Mouse (Mus musculus): ENCODE results near the gene Gm29797.
A peak's percentile ranks its signal among the peaks of the same experiment; 100 is the strongest.

The Gm29797 gene

DNA sequence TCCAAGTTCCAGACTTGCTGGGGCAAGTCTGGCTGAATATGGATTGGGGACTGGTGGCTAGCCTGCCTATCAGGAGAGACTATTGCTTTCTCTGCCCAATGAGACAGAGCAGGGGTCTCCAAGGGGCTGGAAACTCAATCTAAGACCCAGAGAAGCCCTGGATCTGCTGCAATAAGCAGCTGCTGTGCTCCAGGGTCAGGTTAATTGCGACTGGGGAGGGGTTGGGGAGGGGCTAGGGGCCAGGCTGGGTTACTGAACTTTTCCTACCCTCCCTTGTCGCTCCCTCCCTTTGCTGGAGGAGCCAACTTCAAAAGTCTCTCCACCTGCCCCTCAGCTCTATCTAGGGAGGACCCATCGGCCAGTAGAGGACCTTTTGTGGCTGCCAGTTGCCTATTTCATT, at the start of gene Gm29797:
Gm29797 (plus strand) TSS at position 301 of the 400 bp plus-strand sequence.
- DNase-seq (ENCODE audit: inconsistent age in 2 of 2, low spot score in 1 of 2) = no peak

DNA sequence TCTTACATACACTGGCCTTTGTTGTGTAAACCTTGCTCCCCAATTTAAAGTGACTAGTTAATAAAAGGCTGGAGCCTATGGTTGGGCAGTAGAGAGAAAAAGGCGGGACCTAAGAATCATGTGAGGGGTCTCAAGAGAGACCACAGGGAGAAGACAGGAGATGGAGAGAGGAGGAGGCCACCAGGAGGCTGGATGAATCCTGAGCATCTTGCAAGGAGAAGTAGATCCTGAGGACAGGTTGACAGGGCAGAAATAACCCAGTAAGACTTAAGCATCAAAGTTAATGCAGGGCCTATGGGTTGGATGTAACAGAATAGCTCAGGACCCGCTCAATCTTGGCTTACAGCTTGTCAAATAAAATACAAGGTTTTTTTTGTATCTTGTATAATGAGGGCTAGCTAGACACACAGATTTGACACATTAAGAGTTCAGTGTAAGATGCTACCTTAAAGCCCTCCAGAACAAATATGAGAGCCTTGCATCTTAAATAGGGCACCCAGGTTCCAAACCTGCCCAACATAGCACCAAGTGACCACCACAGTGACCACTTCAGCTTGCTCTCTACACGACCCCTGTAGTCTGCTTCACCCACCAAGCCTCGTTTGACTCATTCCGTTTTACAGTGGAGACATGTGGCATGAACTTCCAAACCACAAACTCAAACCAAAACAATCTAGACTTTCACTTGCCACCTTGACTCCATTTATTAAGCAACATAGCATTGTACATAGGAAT, 37.9 kb upstream of the Gm29797 start:
- DNase-seq (ENCODE audit: inconsistent age in 2 of 2, low spot score in 1 of 2) = no peak

DNA sequence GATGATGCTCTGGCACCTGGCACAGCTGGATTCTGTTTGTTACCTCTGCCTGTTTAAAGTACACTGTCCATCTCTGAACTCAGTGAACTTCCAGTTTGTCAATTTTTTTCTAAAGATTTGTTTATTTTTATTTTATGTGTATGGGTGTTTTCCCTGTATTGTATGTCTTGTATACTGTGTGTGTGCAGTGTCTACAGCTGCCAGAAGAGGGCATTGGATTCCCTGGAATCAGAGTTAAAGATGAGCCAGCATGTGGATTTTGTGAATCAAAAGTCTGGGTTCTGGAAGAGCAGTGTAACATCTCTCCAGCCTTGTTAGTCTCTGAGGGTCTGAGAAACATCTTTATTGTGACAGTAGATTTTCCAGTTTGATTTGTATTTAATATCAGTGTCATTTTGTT, 33.4 kb upstream of the Gm29797 start:
- peak in 1 of 2 experiments; percentile 58 for DNase-seq (ENCODE audit: inconsistent age in 2 of 2, low spot score in 1 of 2)

DNA sequence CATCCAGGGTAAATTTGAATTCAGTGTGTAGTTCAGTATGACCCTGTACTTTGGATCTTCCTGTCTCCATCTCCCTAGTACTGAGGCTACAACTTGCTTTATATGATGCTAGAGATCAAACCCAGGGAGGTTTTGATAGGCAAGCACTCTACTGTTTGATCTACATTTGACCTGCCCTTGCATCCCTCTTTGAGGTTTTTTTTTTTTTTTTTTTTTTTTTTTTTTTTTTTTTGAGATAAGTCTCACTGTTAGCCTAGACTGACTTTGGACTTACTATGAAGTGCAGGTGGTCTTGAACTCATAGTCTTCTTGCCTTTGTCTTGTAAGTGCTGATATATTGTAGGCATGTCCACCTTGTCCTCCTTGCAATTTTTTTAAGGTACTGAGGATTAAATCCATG, 28.4 kb upstream of the Gm29797 start:
- no peak for DNase-seq (ENCODE audit: inconsistent age in 2 of 2, low spot score in 1 of 2)

DNA sequence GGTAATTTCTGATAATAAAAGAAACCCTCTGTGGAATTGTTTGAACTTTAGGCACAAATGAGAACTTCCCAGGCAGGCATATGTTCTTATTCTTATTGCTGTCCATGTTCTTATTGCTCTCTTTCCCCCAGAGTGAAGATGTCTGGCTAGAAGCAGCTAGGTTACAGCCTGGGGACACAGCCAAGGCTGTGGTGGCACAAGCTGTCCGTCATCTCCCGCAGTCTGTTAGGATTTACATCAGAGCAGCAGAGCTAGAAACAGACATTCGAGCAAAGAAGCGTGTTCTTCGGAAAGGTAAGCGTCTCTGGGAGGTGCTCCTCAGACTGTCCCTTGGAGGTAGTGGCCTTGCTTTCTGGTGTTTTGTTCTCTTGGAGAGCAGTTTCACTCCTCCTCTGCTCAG, 24.2 kb upstream of the Gm29797 start:
- no peak for DNase-seq (ENCODE audit: inconsistent age in 2 of 2, low spot score in 1 of 2)

DNA sequence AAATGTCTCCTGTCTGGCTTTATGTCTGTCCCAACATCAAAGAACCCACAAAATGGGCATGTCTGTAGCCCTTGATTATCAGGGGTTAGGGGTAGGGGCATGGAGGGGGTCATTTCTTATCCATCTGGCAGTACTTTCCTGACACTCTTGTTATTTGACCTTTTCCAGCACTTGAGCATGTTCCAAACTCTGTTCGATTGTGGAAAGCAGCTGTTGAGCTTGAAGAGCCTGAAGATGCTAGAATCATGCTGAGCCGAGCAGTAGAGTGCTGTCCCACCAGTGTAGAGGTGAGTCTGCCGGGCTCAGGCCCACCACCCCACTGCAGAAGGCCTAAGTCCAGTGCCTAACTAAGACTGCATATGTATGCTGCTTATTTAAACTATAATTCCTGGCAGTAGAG, 21.0 kb upstream of the Gm29797 start:
- DNase-seq (ENCODE audit: inconsistent age in 2 of 2, low spot score in 1 of 2) = no peak

DNA sequence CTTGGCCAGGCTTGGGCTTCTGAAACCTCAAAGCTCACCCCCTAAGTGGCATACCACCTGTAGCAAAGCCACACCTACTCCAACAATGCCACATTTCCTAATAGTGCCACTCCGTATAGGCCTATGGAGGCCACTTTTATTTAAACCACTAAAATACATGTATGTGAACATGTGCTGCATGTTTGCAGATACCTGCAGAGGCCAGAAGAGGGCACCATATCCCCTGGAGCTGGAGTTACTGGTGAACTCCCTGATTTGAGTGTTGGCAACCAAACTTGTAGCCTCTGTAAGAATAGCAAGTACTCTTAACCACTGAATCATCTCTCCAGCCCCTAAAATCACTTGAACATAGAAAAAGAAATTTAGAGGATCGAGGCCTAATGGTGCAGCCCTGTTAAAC, 12.5 kb upstream of the Gm29797 start:
- DNase-seq (ENCODE audit: inconsistent age in 2 of 2, low spot score in 1 of 2) = peak; percentile 33 to 84

DNA sequence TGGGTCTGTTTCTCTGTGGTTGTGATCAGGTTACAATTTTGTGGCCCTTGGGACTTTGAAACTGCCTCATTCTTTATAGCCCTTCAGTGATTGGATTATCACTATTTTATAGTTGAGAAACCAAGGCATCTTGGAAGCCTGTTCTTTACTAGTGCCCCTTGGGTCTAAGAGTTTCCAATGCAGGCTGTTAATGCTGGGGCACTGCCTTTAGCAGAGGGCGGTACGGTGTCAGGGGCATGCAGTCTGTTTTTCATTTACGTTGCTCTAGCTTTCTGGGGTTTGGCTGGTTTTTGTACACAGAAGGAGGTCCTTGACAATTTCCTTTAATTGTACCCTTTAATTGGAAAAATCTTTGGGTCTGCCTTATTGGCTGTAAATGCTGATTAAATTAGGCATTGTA, 11.2 kb upstream of the Gm29797 start:
- no peak for DNase-seq (ENCODE audit: inconsistent age in 2 of 2, low spot score in 1 of 2)

DNA sequence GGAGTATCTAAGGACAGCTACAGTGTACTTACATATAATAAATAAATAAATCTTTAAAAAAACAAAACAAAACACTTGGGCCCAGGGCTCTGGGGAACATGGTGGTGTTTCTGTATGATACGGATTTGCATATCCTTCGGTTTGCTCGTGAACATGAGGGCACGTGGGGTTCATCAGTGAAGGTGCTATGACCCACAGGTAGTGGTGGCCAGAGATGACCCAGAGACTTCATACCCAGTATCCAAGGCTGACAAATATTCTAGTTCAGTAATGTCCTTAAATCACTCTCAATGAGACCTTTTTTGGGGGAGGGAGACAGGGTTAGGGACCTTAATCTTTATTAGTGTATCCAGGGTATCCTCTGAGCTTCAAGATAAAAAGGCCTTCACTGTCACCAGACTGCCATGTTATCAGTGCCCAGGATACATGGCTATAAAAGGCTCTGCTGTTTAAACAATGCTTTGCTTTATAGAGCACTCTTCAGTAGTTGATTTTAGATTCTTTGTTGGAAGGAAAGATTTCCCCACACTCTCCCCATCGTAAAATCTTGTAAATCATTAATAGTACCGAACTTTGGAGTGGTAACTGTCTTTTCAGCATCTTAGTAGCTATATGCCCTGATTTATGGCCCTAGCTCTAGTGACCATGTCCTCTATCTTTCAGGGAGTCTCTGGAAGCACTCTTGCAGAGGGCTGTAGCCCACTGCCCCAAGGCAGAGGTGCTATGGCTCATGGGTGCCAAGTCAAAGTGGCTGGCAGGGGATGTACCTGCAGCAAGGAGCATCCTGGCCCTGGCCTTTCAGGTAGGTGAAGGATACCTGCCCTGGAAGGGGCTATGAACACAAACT, 10.0 kb upstream of the Gm29797 start:
- DNase-seq (ENCODE audit: inconsistent age in 2 of 2, low spot score in 1 of 2) = no peak

DNA sequence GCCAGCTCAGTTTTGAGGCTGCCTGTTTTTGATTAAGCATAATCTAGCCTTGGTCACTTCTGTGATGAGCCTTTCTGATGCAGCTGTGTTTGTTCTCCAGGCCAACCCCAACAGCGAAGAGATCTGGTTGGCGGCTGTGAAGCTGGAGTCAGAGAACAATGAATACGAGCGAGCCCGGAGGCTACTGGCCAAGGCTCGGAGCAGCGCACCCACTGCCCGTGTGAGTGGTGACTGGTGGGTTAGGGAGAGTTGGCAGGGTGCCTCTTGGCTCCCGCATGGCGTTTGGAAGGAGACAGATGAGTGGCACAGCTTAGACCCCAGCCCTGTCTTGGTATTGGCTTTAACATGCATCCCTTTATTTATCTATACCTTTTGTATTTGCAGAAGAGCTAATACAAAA, 7.9 kb upstream of the Gm29797 start:
- DNase-seq (ENCODE audit: inconsistent age in 2 of 2, low spot score in 1 of 2) = no peak

DNA sequence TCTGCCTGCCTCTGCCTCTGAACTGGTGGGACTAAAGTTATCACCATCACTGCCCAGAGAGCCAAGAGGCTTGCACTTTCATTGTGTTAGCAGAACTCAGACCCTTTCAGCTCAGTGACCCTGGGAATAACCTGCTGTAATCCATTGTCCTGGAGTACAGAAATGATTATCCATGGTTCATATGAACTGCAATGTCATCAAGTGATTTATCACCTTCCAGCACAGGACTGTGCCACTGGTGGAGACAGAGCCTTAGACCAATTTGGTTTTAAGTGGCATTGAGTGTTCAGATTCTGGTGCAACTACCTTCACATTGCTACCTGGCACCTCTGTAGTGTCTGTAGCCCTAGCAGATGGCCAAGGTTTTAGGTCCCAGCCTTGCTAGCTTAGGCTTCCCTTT, 3.8 kb upstream of the Gm29797 start:
- DNase-seq (ENCODE audit: inconsistent age in 2 of 2, low spot score in 1 of 2) = no peak

DNA sequence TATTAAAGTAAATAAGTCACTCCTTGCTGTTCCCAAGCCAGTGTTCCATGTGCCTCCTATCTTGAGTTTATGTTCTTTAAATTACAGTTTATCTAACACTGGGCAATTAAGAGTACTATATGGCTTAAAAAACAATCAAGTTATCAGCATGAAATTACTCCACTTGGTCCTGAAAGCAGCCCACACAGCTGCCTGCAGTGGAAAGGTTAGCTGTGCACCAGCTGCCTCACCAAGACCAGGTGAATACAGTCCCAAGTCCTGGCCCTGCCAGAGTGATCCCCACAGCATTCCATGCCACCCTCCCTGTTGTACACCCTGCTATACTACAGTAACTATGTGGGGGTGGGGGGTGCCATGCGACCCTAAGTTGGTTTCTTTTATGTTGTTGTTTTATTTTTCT, 3.3 kb upstream of the Gm29797 start:
- no peak for DNase-seq (ENCODE audit: inconsistent age in 2 of 2, low spot score in 1 of 2)

DNA sequence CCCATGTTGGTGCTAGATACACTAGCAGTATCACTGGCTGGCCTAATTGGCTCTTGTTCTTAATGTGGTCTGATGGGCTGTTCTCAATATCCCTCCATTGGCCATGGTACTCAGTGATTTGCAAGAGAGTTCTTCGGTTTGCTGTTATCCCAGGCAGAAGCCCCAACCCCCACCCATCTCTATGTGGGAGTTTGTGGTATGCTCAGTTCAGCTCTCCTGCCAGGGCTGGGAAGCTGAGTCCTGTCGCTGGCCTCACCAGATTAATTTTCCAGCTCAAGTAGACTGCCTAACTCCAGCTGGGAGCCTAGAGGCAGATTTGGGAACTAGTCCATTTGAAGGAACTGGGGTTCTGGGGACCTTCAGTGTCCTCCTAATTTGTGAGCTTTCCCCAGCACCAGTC, 607 bp downstream of the Gm29797 start:
- DNase-seq (ENCODE audit: inconsistent age in 2 of 2, low spot score in 1 of 2) = no peak

DNA sequence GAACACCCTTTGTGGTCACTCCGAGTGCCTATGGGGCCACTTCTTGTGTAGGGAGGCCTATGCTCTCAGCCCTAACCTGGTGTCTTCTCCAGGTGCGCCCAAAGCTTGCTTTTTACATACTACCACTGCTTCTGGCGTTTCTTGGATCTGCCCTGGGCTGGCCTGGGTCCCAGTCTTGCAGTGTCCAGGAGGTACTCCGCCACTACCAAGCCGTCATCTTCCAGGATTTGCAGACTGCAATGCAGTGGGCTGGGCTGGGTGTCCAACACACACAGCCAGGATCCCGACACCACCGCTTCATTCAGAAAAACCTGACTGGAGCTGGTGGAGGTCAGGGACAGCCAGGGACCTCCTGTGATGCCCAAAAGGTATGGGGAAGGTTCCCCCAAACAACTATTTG, 1.7 kb downstream of the Gm29797 start:
- no peak for DNase-seq (ENCODE audit: inconsistent age in 2 of 2, low spot score in 1 of 2)

DNA sequence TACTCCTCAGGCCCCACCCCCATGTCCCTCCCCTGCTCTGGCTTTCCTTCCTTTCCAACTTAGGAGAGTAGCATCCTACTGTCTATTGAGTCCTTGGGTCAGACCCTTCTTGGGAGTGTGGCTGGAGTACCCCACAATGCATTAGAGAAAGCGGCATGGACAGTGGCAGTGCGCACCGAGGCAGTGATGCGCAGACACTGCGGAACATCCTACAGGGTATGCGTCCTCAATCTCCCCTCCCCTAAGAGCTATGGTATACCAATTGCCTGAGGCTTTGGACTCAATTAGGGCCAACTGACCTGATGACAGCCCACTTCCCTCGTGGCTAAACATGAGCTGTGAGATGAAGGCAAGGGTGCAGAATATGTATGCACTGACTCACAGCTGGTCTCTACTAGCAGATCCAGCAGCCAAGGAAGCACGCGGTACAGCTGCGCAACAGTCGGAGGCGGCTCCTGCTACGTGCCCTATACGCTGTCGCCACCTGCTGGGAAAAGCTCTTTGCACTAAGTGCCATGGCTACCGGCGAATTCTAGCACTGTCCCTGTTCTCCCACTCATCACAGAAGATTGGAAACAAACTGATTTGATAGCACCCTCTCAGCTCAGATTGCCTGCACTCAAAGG, 2.2 kb downstream of the Gm29797 start:
- DNase-seq (ENCODE audit: inconsistent age in 2 of 2, low spot score in 1 of 2) = peak; percentile 76 to 92

DNA sequence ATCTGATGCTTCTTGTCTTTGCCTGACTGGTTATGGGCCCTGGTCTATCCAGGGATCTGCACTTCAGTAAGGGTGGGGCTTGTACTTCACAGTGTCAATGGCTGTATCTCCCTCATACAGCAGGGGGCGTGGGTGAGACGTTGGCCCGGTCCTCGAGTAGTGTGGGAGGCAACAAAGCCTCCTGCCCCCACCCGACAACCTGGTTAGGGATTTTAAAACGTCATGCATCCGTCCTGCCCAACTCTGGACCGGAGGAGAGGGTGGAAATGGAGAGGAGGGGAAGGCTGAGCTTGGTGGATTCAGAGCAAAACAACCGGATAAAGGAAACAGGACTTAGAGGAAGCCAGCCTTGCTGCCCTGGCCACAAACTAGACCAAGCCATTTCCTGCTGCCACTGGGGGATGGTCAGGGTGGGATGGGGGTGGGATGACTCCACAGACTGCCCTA, 2.8 kb downstream of the Gm29797 start:
- DNase-seq (ENCODE audit: inconsistent age in 2 of 2, low spot score in 1 of 2) = peak; percentile 87 to 96

DNA sequence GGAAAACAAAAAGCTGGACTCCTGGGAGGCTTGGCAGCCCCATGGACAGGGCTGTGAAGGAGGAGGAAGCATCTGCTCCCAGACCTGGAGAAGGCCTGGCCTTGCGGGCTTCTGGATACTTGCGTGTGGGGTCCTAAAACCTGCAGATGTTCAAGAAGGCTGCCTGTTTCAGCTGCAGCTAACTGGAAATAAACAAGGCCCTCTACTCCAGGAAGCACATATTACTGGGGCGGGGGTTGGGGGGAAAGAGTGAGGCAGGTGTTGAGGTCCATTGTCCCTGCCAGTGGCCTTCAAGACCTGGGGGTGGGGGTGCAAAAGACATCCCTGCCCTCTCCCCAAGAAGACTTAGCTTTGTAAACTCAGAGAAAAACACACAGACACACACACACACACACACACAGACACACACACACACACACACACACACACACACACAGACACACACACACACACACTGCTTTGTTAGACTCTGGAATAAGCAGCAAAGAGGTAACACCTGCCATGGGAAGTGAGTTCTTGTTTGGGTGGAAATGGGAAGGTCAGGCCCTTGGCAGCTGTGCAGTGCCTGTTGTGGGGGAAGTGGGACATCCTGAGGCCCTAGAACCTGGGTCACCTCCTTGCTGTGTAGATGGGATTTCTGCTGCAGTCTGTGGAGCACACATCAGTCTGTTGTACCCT, 5.9 kb downstream of the Gm29797 start:
- peak in 1 of 2 experiments; percentile 58 for DNase-seq (ENCODE audit: inconsistent age in 2 of 2, low spot score in 1 of 2)

DNA sequence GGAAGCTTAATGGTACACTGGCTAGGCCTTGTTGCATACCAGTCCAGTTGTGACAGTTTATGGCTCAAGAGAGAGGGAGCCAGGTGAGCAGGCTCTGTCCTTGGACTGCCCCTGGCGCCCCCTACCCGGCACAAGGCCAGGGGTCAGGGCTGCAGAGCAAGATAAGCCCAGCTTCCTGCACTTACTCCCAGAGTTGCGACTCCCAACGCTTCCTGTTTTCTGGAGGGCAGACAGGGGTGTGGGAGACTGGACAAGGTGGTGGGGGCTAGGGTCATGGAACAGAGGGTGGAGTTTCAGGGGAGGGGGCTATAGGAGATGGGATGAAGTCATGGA, 6.4 kb downstream of the Gm29797 start:
- peak; percentile 72 to 85 for DNase-seq (ENCODE audit: inconsistent age in 2 of 2, low spot score in 1 of 2)

DNA sequence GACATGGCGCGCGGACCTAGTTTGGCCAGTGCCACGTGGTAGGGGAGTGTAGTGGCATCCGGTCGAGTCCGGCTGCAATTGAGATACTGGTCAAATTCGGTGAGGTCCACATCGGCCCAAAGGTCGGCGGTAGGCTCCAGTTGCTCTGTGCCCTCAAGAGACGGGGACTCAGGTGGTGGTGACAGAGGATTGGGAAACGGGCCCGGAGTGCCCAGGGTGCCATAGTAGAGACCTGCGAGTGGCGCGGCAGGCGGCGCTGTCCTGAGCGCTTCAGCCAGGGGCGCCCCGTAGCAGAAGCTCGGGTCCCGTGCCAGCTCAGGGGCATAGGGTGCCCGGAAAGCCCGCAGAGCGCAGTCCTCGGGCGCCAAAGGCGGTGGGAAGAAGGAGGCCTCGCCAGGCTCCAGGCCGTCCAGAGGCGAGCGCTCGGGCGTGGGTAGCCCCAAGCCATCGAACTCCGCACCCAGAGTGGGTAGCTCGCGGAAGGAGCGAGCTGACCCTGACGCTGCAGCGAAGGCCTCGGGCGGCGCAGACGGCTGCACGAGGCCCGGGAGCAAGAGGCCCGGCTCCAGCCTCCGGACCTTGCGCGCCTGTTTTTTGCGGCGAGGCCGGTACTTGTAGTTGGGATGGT, 13.6 kb downstream of the Gm29797 start:
- peak in 1 of 2 experiments; percentile 65 for DNase-seq (ENCODE audit: inconsistent age in 2 of 2, low spot score in 1 of 2)

DNA sequence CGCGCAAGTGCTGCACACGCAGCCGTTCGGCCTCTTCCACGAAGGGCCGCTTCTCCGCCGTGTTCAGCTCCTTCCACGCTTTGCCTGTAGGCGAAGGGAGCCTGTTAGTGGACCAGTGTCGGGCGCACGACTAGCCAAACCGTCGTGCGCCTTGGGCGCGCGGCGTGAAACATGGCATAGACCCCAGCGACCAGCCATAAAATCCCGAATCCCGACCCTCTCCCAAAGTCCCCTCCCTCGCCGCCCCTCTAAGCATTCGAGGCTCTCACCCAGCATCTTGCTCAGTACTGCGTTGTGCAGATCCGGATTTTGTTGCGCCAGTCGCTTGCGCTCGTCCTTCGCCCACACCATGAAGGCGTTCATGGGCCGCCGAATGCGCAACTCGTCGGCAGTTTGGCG, 14.1 kb downstream of the Gm29797 start:
- no peak for DNase-seq (ENCODE audit: inconsistent age in 2 of 2, low spot score in 1 of 2)

DNA sequence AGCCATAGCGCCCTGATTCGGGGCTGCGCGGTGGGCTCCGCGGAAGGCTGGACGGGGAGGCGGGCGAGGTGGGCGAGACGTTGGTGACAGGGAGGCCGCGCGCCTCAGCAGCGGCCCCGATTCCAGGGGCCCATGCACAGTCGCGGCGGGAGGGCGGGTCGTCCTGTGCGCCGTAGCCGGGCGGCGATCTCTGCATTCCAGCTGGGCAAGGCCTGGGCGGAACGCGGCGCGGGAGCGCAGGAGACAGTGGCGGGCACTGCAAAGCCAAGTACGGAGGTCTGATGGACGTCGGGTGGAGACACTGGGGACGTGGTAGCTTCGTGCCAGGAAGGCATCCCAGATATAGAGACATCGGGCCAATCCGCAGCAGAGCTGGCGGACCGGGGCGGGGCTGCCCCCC, 14.5 kb downstream of the Gm29797 start, which contains the start of gene Sox18:
Sox18 (minus strand) TSS at position 315 of the 400 bp plus-strand sequence.
- DNase-seq (ENCODE audit: inconsistent age in 2 of 2, low spot score in 1 of 2) = peak; percentile 66 to 82
